Mouse (Mus musculus): ENCODE data around the gene Hist3h2a.
A peak's percentile ranks its signal among the peaks of the same experiment; 100 is the strongest.

The Hist3h2a gene

GRCm38 (mm10) chr11:58970831-58971530, 16.5 kb downstream of the Hist3h2a start:
- no peak for DNase-seq

GRCm38 (mm10) chr11:58971796-58972195, 17.3 kb downstream of the Hist3h2a start:
- no peak for DNase-seq

GRCm38 (mm10) chr11:58974414-58974813, 19.9 kb downstream of the Hist3h2a start:
- DNase-seq, result no peak

GRCm38 (mm10) chr11:58977150-58977549, 22.7 kb downstream of the Hist3h2a start:
- peak; percentile 58 to 78 for DNase-seq

GRCm38 (mm10) chr11:58977607-58978026, 23.1 kb downstream of the Hist3h2a start:
- no peak for DNase-seq

- DNase-seq, result peak; percentile 70 to 80
Measured at GRCm38 (mm10) chr11:58978027-58978705, 23.7 kb downstream of the Hist3h2a start, which contains the start of gene Trim11. Trim11 (plus strand) TSS chr11:58978093.

- no peak for DNase-seq
Measured at GRCm38 (mm10) chr11:58978706-58979030, 24.2 kb downstream of the Hist3h2a start.

GRCm38 (mm10) chr11:58979183-58979582, 24.7 kb downstream of the Hist3h2a start:
- no peak for DNase-seq

- DNase-seq, result no peak
Measured at GRCm38 (mm10) chr11:58979661-58980060, 25.2 kb downstream of the Hist3h2a start.

GRCm38 (mm10) chr11:58980381-58980990, 26.0 kb downstream of the Hist3h2a start:
- peak in 1 of 2 experiments; percentile 64 for DNase-seq

- DNase-seq, result peak; percentile 76 to 84
Measured at GRCm38 (mm10) chr11:58981541-58982447, 27.3 kb downstream of the Hist3h2a start.

- DNase-seq, result no peak
Measured at GRCm38 (mm10) chr11:58982471-58983097, 28.1 kb downstream of the Hist3h2a start.

GRCm38 (mm10) chr11:58983691-58984341, 29.3 kb downstream of the Hist3h2a start:
- DNase-seq, result no peak

- DNase-seq, result no peak
Measured at GRCm38 (mm10) chr11:58984657-58985056, 30.2 kb downstream of the Hist3h2a start.

- no peak for DNase-seq
Measured at GRCm38 (mm10) chr11:58985299-58985917, 30.9 kb downstream of the Hist3h2a start.

GRCm38 (mm10) chr11:58989166-58989565, 34.7 kb downstream of the Hist3h2a start:
- no peak for DNase-seq

- no peak for DNase-seq
Measured at GRCm38 (mm10) chr11:58990141-58990540, 35.7 kb downstream of the Hist3h2a start.

- no peak for DNase-seq
Measured at GRCm38 (mm10) chr11:58990794-58991193, 36.3 kb downstream of the Hist3h2a start.

GRCm38 (mm10) chr11:58991911-58992310, 37.4 kb downstream of the Hist3h2a start:
- no peak for DNase-seq

GRCm38 (mm10) chr11:58993091-58993670, 38.7 kb downstream of the Hist3h2a start:
- DNase-seq, result no peak

- peak; percentile 75 to 85 for DNase-seq
Measured at GRCm38 (mm10) chr11:58994337-58994826, 39.9 kb downstream of the Hist3h2a start.
